Mouse (Mus musculus) heart, adult 2 months (tissue): ENCODE results near the gene Angptl7. TPM values are rescaled to one million over a fixed set of nuclear protein-coding genes. Genes with fewer than 3 reads are reported as not detected.

Experiments
- DNase-seq, 2 experiments: peaks; one replicate each; pipeline ENCODE4 v3.0.0; 2021
- H3K27ac ChIP-seq: fragments of 200-600 bp; 2 replicates; pipeline ENCODE4 v1.8.1; 2022
- H3K27me3 ChIP-seq: fragments of 200-500 bp; 2 replicates; pipeline ENCODE4 v1.6.1; 2012; ENCODE audit warnings: mild to moderate bottlenecking, low read length, inconsistent platforms, mixed read lengths; ENCODE audit not compliant: control insufficient read depth, insufficient read depth
- H3K36me3 ChIP-seq: fragments of 200-500 bp; 2 replicates; pipeline ENCODE4 v1.6.1; 2012; ENCODE audit warnings: low read length, inconsistent platforms; ENCODE audit not compliant: control insufficient read depth, insufficient read depth
- H3K4me1 ChIP-seq: fragments of 200-500 bp; 2 replicates; pipeline ENCODE4 v1.6.1; 2011; ENCODE audit warnings: low read length; ENCODE audit not compliant: control insufficient read depth, insufficient read depth
- H3K4me3 ChIP-seq: fragments of 200-600 bp; 2 replicates; pipeline ENCODE4 v1.8.1; 2022
- H3K79me2 ChIP-seq: fragments of 200-500 bp; replicated peaks from 2 replicates; pipeline ENCODE4 v1.6.1; 2012; ENCODE audit warnings: mild to moderate bottlenecking, inconsistent platforms, low read length, moderate library complexity, mixed read lengths; ENCODE audit not compliant: control insufficient read depth, insufficient read depth
- H3K9ac ChIP-seq: fragments of 200-500 bp; 2 replicates; pipeline ENCODE4 v1.6.1; 2012; ENCODE audit warnings: low read depth, mild to moderate bottlenecking, control low read depth, inconsistent platforms, low read length, mixed read lengths
- CTCF ChIP-seq: fragments of 200-600 bp; IDR thresholded peaks from 2 replicates; pipeline ENCODE4 v1.8.1; 2022; ENCODE audit warnings: antibody characterized with exemption, mild to moderate bottlenecking, moderate library complexity
- EP300 ChIP-seq: fragments of 200-500 bp; IDR thresholded peaks from 2 replicates; pipeline ENCODE4 v1.6.1; 2011; ENCODE audit warnings: low read depth, low read length, control low read depth; ENCODE audit not compliant: insufficient read depth
- POLR2A ChIP-seq: fragments of 200-500 bp; IDR thresholded peaks from 2 replicates; pipeline ENCODE4 v1.6.1; 2011; ENCODE audit warnings: mild to moderate bottlenecking, low read depth, low read length, control low read depth; ENCODE audit not compliant: insufficient read depth
- WGBS: fragments of 180-500 bp; shearing (Covaris S2); methylation state at CpG from one replicate; pipeline ENCODE4 v1.1.7; 2018; 5-methylcytosine and 5-hydroxymethylcytosine counted together
- intact Hi-C: fragments of 180-260 bp; cut with DNase I; formaldehyde crosslinking; loops from one replicate; pipeline ENCODE4 v1.15.1; 2025
- polyA plus RNA-seq: library from polyadenylated mRNA; depleted of rRNA; stranded (reverse); fragments of >200 nt; gene quantifications from 2 replicates; pipeline ENCODE4 v1.2.3, GENCODE M21; 2012
- total RNA-seq, 2 experiments: library from RNA; stranded (reverse); gene quantifications; 2 replicates each; pipeline ENCODE4 v1.2.3; 2021

The Angptl7 gene
- total and polyA plus RNA-seq, 3 experiments, result 2.5 to 3.7 (median 2.5) TPM

DNA sequence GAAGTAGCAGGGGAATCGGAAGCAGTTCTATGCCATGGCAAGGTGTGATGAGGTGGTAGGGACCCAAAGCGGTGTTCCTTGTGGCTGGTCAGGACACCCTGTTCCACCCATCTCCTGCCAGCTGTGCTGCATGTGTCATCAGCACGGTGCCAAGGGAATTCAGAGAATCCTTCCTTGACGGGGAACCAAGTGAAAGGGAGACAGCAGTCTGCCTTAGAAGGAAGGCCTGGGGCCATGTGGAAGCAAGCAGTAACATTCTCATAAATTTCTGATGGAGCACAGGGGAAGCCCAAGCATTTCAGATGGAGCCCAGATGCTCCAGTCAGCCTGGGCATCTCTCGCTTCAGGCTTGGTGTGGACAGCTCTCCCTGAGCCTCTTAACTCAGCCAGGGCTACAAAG, 7.3 kb upstream of the Angptl7 start:
- no peak overlapping the region for H3K4me3 ChIP-seq
- H3K9ac ChIP-seq, result no peak overlapping the region
- H3K27me3 ChIP-seq, result no peaks in the 10 kb centered on the region
- WGBS, result 80% methylated on average over 5 of the region's 5 CpGs
- intact Hi-C loops, result no loop called here
- H3K36me3 ChIP-seq, result no peaks in the 10 kb centered on the region
- H3K27ac ChIP-seq, result no peak overlapping the region
- H3K79me2 ChIP-seq, result no peaks in the 10 kb centered on the region
- no peak for TF ChIP-seq CTCF
- TF ChIP-seq EP300, result no peak
- no peak for TF ChIP-seq POLR2A
- H3K4me1 ChIP-seq, result peaks cover 9% of the 10 kb centered on the region
- no peak for DNase-seq

DNA sequence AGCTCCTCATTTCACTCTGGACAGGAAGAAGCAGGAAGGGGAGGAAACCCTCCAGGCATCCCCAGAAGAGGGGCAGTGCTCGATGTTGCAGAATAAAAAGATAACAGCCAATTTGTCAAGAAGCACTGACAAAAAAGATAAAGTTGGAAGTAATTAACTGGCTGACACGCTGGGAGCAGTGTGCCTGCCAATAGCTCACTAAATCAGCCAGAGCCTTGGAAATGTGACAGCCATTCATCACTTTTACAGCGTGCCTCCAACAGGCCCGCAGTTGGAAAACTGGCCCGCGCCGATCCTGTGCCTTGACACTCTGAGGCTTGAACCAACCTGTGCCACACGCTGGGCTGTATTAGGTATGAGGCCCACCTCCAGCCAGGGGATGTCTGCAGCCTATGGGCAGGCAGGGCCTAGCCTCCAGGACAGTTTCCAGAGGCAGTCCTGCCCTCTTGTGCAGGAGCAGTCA, 4.3 kb upstream of the Angptl7 start:
- no peak overlapping the region for H3K27ac ChIP-seq
- no peak overlapping the region for H3K9ac ChIP-seq
- H3K4me1 ChIP-seq, result peaks cover 4% of the 10 kb centered on the region
- peak; percentile 58 to 65 for DNase-seq
- H3K79me2 ChIP-seq, result no peaks in the 10 kb centered on the region
- intact Hi-C loops, result no loop called here
- no peak overlapping the region for H3K4me3 ChIP-seq
- H3K36me3 ChIP-seq, result no peaks in the 10 kb centered on the region
- 24% methylated on average over 8 of the region's 8 CpGs for WGBS
- H3K27me3 ChIP-seq, result no peaks in the 10 kb centered on the region
- TF ChIP-seq EP300, result no peak
- no peak for TF ChIP-seq POLR2A
- no peak for TF ChIP-seq CTCF

DNA sequence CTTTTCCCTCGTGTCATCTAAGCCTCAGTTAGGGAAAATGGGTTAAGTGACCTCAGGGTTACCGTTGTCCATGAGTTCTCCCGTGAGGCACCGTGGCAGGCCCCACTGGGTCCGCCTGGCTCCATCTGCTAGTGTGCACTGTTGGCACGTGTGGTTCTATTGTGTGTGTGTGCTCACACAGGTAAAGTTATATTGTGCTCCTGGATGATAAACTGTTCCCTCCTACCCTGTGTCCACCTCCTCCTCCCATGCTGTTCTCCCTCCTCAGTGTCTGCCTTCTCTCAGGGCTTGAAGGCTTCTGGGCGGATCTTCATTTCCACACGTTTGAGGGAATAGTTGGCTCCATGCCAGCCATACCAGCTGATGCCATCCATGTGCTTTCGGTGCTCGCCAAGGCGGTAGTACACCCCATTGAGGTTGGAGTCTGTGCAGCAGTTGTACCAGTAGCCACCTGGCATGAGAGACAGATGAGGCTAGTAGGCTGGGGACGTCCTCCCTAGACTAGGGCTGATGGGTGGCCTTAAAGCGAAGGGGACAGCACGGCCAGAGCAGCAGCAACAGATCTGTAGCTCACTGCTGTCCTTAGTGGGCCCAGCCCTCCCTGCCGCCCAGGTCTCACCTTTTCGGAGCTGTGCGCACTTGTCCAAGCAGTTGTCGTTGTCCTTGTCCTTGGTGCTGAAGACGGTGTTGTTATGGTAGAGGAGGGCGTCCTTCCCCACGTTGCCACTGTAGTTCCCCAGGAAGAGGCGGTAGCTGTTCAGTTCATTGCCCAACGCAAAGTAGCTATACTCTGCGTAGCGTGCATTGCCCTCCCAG, 4.2 kb downstream of the Angptl7 start:
- Histone ChIP-seq H3K4me3 (no peak overlapping the region), H3K36me3 (no peaks in the 10 kb centered on the region)
- 84% methylated on average over 25 of the region's 25 CpGs for whole genome bisulfite sequencing

DNA sequence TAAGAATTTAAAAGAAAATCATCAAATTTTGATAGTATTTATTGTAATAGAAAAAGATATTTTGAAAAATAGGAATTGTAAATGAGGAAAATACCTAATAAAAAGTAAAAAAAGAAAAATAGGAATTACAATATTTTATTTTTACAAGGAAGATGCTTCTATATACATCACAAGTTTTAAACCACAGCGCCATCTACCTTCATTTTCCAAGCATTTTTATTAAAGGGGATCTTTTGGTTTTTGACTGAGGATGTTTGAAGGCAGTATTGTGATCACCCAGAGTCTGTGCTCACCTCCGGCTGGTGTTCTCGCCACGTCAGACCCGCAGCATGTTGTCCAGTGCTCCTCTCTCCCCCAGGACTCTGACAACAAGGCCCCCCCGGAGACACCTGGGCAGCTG, 5.1 kb downstream of the Angptl7 start:
- no peaks in the 10 kb centered on the region for H3K79me2 ChIP-seq
- H3K4me1 ChIP-seq, result peaks cover 2% of the 10 kb centered on the region; the same call in 1 of the 2 replicates
- no peak for TF ChIP-seq EP300
- TF ChIP-seq POLR2A, result no peak
- TF ChIP-seq CTCF, result no peak
- WGBS, result 89% methylated on average over 6 of the region's 6 CpGs
- no peak overlapping the region for H3K9ac ChIP-seq
- intact Hi-C loops, result no loop called here
- H3K27me3 ChIP-seq, result no peaks in the 10 kb centered on the region
- no peak overlapping the region for H3K27ac ChIP-seq
- no peak for DNase-seq
- H3K4me3 ChIP-seq, result no peak overlapping the region
- H3K36me3 ChIP-seq, result no peaks in the 10 kb centered on the region

More for the DNA sequence above, 4.2 kb downstream of the Angptl7 start:
- intact Hi-C loops, result no loop called here
- Histone ChIP-seq H3K79me2 (no peaks in the 10 kb centered on the region), H3K9ac (no peak overlapping the region), H3K27me3 (no peaks in the 10 kb centered on the region), H3K4me1 (no peaks in the 10 kb centered on the region), H3K27ac (no peak overlapping the region)
- TF ChIP-seq CTCF (no peak), EP300 (no peak), POLR2A (no peak)
- peak in 1 of 2 experiments; percentile 18 for DNase-seq

DNA sequence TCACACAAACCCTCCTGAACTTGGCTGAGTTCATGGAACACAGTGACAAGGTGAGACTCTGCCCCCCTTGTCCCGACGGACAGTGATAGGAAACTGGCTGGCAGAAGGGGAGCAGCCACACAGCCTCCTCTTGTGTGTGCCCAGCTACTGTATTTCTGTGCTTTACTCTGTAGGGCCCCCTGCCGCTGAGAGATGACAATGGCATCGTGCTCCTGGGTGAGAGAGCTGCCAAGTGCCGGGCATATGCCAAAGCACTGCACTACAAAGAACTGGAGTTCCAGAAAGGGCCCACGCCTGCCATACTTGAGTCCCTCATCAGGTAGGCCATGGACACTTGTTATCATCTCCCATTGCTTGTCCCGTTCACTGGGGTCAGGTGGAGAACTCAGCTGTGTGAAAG, 8.8 kb downstream of the Angptl7 start:
- DNase-seq, result no peak
- TF ChIP-seq CTCF (peak; percentile 30; the same call in 1 of the 2 replicates), EP300 (no peak), POLR2A (no peak)
- WGBS, result 69% methylated on average over 7 of the region's 7 CpGs
- Histone ChIP-seq H3K79me2 (no peaks in the 10 kb centered on the region), H3K4me1 (peaks cover 2% of the 10 kb centered on the region; the same call in 1 of the 2 replicates), H3K27ac (no peak overlapping the region), H3K4me3 (no peak overlapping the region), H3K9ac (no peak overlapping the region), H3K27me3 (no peaks in the 10 kb centered on the region), H3K36me3 (no peaks in the 10 kb centered on the region)
- intact Hi-C loops, result loop anchor here (5.0 kb wide), 1 partner anchor 111 kb away; the partner anchor contains the start of gene Masp2

DNA sequence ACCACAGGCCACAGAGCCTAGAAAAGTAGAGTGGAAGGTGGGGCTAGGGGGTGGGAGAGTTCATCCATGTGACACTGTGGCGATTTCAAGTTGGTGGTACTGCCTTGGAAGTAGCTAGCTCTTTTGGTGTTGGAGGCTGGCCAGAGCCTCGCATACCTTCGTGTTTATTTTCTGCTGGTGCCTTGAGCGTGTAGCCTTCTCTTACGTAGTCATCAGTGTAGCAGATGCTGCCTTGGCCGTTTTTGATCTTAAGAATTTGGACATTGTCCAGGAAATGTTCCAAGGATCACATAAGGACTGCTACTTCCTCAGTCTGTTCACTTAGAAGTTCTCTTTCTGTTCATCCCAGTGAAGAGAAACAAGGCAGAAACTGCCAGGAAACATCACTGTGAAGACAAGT, 9.8 kb downstream of the Angptl7 start:
- peaks cover 2% of the 10 kb centered on the region; the same call in 1 of the 2 replicates for H3K4me1 ChIP-seq
- 16% methylated on average over 6 of the region's 6 CpGs for WGBS
- H3K27ac ChIP-seq, result no peak overlapping the region
- H3K9ac ChIP-seq, result no peak overlapping the region
- no peaks in the 10 kb centered on the region for H3K27me3 ChIP-seq
- no peaks in the 10 kb centered on the region for H3K79me2 ChIP-seq
- no peak overlapping the region for H3K4me3 ChIP-seq
- no peaks in the 10 kb centered on the region for H3K36me3 ChIP-seq
- TF ChIP-seq EP300 (no peak), CTCF (no peak), POLR2A (no peak)
- intact Hi-C loops, result loop anchor here (5.0 kb wide), 1 partner anchor 112 kb away; the partner anchor contains the start of gene Masp2
- DNase-seq, result no peak
